Mouse (Mus musculus): ENCODE measurements around the gene Pdlim3.

DNA sequence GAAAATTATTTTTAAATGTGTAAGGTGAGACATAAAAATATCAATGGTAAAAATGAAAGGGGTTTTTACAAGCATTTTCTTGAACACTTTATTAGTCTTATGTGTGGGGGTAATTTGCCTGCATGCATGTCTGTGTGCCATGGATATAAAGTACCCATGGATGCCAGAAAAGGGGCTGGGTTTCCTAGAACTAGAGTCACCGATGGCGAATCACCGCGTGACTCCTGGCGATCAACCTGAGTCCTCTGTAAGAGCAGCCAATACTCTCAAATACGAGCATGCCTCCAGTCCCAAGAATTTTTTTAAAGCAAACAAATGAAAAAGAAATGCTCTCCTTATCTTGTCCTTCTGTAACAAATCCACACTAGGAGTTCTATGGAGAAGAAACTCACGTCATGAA lies 36.9 kb downstream of the Pdlim3 start:
- TF ChIP-seq MAFK (IDR thresholded peaks at IDR 0.05; ENCODE audit: borderline replicate concordance, low read depth, low read length): no peak
- TF ChIP-seq CTCF (IDR thresholded peaks at IDR 0.05 in 2 of 3, conservative IDR thresholded peaks at IDR 0.05 in 1 of 3; ENCODE audit: control insufficient read depth in 1 of 3, insufficient read depth in 1 of 3, low read depth in 2 of 3, low read length in 3 of 3, poor library complexity in 1 of 3, severe bottlenecking in 1 of 3): no peak

All from MEL (cell line).